Mouse (Mus musculus): ENCODE results near the gene Neurl2.

Gene Neurl2

DNA sequence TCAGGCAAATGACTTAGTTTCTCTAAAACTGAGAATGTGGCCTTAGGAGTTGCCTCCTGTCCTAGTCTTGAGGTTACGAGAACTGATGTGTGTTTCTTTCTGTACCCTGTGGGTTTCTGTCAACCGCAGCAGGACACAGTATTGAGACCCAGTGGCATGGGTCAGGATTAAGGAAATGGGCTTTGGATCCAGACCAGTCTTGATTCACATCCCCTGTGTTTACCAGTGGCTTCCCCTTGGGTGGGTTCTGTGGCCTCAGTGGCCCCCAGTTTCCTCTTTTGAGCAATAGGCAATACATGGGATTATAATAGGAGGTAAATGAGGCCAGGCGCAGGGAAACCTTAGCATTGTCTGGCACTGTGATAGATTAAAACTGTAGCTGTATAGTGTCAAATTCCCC lies 46.2 kb downstream of the Neurl2 start:
- DNase-seq (ENCODE audit: low spot score in 2 of 2): no peak

GRCm38 (mm10) chr2:164786388-164786885 lies 46.8 kb downstream of the Neurl2 start:
- no peak for DNase-seq (ENCODE audit: low spot score in 2 of 2)

- peak; percentile 81 to 89 for DNase-seq (ENCODE audit: low spot score in 2 of 2)
Observed at GRCm38 (mm10) chr2:164785481-164786387, 47.5 kb downstream of the Neurl2 start, which contains the start of gene Snx21. TSS of gene Snx21 (plus strand) at chr2:164785823.

DNA sequence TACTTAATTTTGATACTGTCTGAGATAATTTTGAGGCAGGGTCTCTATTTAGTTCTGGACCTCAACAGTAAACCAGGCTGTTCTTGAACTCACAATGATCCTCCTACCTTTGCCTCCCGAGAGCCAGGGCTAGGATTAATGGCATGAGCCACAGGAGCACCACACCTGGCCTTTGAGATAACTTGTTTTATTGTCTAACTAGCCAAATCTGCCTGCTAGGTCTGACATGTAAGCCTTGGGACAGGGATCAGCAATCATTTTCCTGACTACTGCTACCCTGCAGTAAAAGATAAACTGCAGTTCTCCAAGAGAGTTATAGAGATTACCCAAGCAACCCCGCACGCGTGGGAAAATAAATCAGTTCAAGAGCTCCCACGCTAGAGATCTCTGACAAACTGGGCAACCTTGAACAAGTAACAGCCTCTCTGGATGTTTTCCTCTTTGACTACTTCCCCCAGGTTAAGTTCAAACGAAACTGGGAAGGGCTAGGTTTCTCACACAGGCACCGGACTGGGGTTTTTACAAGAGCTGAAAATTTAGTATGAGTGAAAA lies 48.3 kb downstream of the Neurl2 start:
- DNase-seq (ENCODE audit: low spot score in 2 of 2): no peak

DNA sequence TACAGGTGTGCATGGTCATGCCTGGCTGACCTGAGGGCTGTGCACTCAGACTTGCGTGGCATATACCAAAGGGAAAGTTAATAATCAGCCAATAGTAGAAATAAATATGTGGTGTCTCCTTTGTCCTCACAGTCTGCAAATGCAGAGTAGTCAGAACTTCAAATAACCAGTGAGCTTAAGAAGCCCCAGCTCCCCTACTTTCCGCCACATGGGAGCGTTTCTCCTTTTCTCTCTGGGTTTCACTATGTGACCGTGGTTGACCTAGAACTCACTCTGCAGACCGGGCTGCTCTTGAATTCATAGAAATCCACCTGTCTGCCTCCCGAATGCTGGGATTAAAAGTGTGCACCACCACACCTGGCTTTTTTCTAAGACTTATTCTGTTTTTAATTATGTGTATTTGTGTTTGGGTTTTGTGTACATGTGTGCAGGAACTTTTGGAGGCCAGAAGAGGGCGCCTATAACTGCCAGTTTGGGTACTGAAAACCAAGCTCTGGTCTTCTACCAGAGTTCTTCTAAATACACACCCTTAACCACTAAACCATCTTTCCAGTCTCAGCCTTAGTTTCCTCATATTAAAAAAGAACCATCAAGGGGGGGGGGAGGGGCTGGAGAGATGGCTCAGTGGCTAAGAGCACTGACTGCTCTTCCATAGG lies 49.2 kb downstream of the Neurl2 start:
- no peak for DNase-seq (ENCODE audit: low spot score in 2 of 2)

DNA sequence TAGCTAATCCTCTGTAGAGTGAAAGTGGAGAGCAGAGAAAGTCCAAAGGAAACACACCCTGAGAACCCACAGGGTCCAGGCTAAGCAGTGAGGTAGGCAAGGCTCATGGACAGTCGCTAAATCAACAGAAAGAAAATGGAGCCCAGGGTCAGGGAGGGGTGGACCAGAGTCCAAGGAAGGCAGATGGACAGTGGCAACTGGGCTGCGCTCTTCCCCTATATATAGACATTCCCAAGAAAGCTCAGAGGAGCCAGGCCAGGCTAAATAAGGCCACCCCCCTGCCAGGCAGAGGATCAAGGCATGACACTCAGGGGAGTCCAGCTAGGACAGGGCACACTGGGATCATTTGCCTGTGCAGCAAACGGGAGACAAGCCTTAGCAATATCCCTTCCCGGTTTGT lies 51.4 kb downstream of the Neurl2 start:
- DNase-seq (ENCODE audit: low spot score in 2 of 2): no peak
